28 mouse cellular contexts compared by ENCODE assay signal in genomic region chr1:19290098-19290497, GRCm38 (mm10).
DNase-seq lines count a peak whose midpoint lies in the region; ATAC-seq and TF ChIP-seq lines count a peak whose summit lies in the region.
"Had no signal": no experiment of that assay in that cellular context is flagged by ENCODE, and none has a peak within 500 bp of the region (broad histone marks: within the 10 kb centered on the region; RNA-seq: fewer than 3 reads in every experiment).

No protein-coding gene starts in this region.

- no peak for TF ChIP-seq POLR2A in MEL (IDR thresholded peaks at IDR 0.05; ENCODE audit: control insufficient read depth in 1 of 2, insufficient read depth in 1 of 2, low read depth in 1 of 2, low read length in 2 of 2, poor library complexity in 1 of 2)
- TF ChIP-seq POLR2A in brain, embryonic 14.5 days (IDR thresholded peaks at IDR 0.05; ENCODE audit: borderline replicate concordance, extremely low read depth, insufficient read depth, insufficient read length, poor library complexity, severe bottlenecking), result no peak

- no peak for TF ChIP-seq EP300 in MEL (IDR thresholded peaks at IDR 0.05; ENCODE audit: low read depth in 1 of 2, low read length in 2 of 2)

- H3K79me2 ChIP-seq in MEL (ENCODE audit: control insufficient read depth, insufficient read depth, low read length, poor library complexity), result no peaks in the 10 kb centered on the region

- no peak for ATAC-seq in forebrain, postnatal 0 days
- ATAC-seq in forebrain, embryonic 12.5 days (ENCODE audit: low FRiP score), result no peak
- ATAC-seq: forebrain, embryonic 13.5 days; hindbrain, embryonic 16.5 days had no signal

- no peak overlapping the region for H3K9ac ChIP-seq in forebrain, postnatal 0 days
- H3K9ac ChIP-seq in forebrain, embryonic 12.5 days, result no peak overlapping the region
- no peak overlapping the region for H3K9ac ChIP-seq in MEL (ENCODE audit: control insufficient read depth, low read depth, low read length, poor library complexity, severe bottlenecking)
- H3K9ac ChIP-seq: embryonic facial prominence, embryonic 15.5 days; forebrain, embryonic 13.5 days; heart, embryonic 15.5 days; limb, embryonic 12.5 days; liver, embryonic 15.5 days; lung, embryonic 15.5 days; midbrain, embryonic 12.5 days; neural tube, embryonic 13.5 days had no signal

- H3K27ac ChIP-seq in forebrain, postnatal 0 days (ENCODE audit: low read depth, low read length), result no peak overlapping the region
- no peak overlapping the region for H3K27ac ChIP-seq in forebrain, embryonic 12.5 days
- no peak overlapping the region for H3K27ac ChIP-seq in left cerebral cortex, adult 2 months
- H3K27ac ChIP-seq in MEL (ENCODE audit: control insufficient read depth, low read depth, low read length), result no peak overlapping the region
- H3K27ac ChIP-seq: embryonic facial prominence, embryonic 10.5 days; embryonic facial prominence, embryonic 15.5 days; forebrain, embryonic 13.5 days; heart, embryonic 10.5 days; heart, embryonic 15.5 days; limb, embryonic 12.5 days; liver, embryonic 15.5 days; lung, embryonic 15.5 days; midbrain, embryonic 12.5 days; neural tube, embryonic 13.5 days had no signal

- H3K4me2 ChIP-seq in forebrain, postnatal 0 days (ENCODE audit: low read depth), result no peak overlapping the region
- H3K4me2 ChIP-seq in forebrain, embryonic 12.5 days, result no peak overlapping the region
- H3K4me2 ChIP-seq: embryonic facial prominence, embryonic 15.5 days; forebrain, embryonic 13.5 days; heart, embryonic 15.5 days; limb, embryonic 12.5 days; liver, embryonic 15.5 days; lung, embryonic 15.5 days; midbrain, embryonic 12.5 days; neural tube, embryonic 13.5 days had no signal

- intact Hi-C loops in left cerebral cortex, adult 2 months (cut with DNase I), result no loop called here
- intact Hi-C loops in left cerebral cortex, postnatal 36 days (cut with DNase I), result no loop called here

- 92% methylated on average over 4 of the region's 4 CpGs for WGBS in forebrain, postnatal 0 days
- 86% methylated on average over 4 of the region's 4 CpGs for WGBS in forebrain, embryonic 12.5 days

- TF ChIP-seq CTCF in forebrain, postnatal 0 days (IDR thresholded peaks at IDR 0.05; ENCODE audit: low read depth), result 0 out of 2 replicates have a peak, but pooled peaks have one; percentile 2
- TF ChIP-seq CTCF in left cerebral cortex, adult 2 months (IDR thresholded peaks at IDR 0.05), result peak; percentile 5; the same call in 1 of the 2 replicates
- TF ChIP-seq CTCF in MEL (IDR thresholded peaks at IDR 0.05 in 2 of 3, conservative IDR thresholded peaks at IDR 0.05 in 1 of 3; ENCODE audit: control insufficient read depth in 1 of 3, insufficient read depth in 1 of 3, low read depth in 2 of 3, low read length in 3 of 3, poor library complexity in 1 of 3, severe bottlenecking in 1 of 3), result no peak
- peak; percentile 18; the same call in 1 of the 2 replicates for TF ChIP-seq CTCF in brain, embryonic 14.5 days (IDR thresholded peaks at IDR 0.05; ENCODE audit: borderline replicate concordance, extremely low read depth, insufficient read depth, insufficient read length)

- DNase-seq in forebrain, postnatal 0 days, result no peak
- DNase-seq in left cerebral cortex, adult 2 months (ENCODE audit: extremely low spot score in 1 of 2, low spot score in 2 of 2), result no peak
- no peak for DNase-seq in left cerebral cortex, postnatal 36 days (ENCODE audit: low spot score in 2 of 2)
- DNase-seq in MEL (ENCODE audit: low read depth, low spot score), result peak; percentile 1
- no peak for DNase-seq in brain, embryonic 14.5 days (ENCODE audit: low read depth)
- DNase-seq in thymus, postnatal 10 days (ENCODE audit: low spot score in 2 of 2), result no peak
- DNase-seq in adrenal gland, adult 18-20 months (ENCODE audit: low spot score in 2 of 2), result no peak
- DNase-seq: adrenal gland, adult 2 months; adrenal gland, postnatal 36 days; cerebellum, adult 8-10 months; cerebellum, postnatal 25 days; gastrocnemius, postnatal 25 days; heart, adult 11 months; lung, postnatal 36 days; right cerebral cortex, postnatal 4 days; thymus, adult 2 months had no signal

- no peaks in the 10 kb centered on the region for H3K36me3 ChIP-seq in forebrain, postnatal 0 days (ENCODE audit: insufficient read depth)
- no peaks in the 10 kb centered on the region for H3K36me3 ChIP-seq in forebrain, embryonic 12.5 days (replicated peaks)
- no peaks in the 10 kb centered on the region for H3K36me3 ChIP-seq in MEL (ENCODE audit: control insufficient read depth in 1 of 2, insufficient read depth in 2 of 2, low read length in 2 of 2)
- H3K36me3 ChIP-seq: embryonic facial prominence, embryonic 10.5 days; embryonic facial prominence, embryonic 15.5 days; heart, embryonic 10.5 days; heart, embryonic 15.5 days; limb, embryonic 12.5 days; liver, embryonic 15.5 days; lung, embryonic 15.5 days; midbrain, embryonic 12.5 days; neural tube, embryonic 13.5 days had no signal

- H3K9me3 ChIP-seq in forebrain, postnatal 0 days (ENCODE audit: low read length), result no peaks in the 10 kb centered on the region
- no peaks in the 10 kb centered on the region for H3K9me3 ChIP-seq in forebrain, embryonic 12.5 days
- H3K9me3 ChIP-seq in MEL (replicated peaks; ENCODE audit: insufficient read depth, low read length), result no peaks in the 10 kb centered on the region
- H3K9me3 ChIP-seq: embryonic facial prominence, embryonic 10.5 days; embryonic facial prominence, embryonic 15.5 days; forebrain, embryonic 13.5 days; heart, embryonic 10.5 days; heart, embryonic 15.5 days; limb, embryonic 12.5 days; liver, embryonic 15.5 days; lung, embryonic 15.5 days; midbrain, embryonic 12.5 days; neural tube, embryonic 13.5 days had no signal

- H3K4me3 ChIP-seq in forebrain, postnatal 0 days (ENCODE audit: low read depth, low read length), result no peak overlapping the region
- no peak overlapping the region for H3K4me3 ChIP-seq in forebrain, embryonic 12.5 days (replicated peaks)
- no peak overlapping the region for H3K4me3 ChIP-seq in left cerebral cortex, adult 2 months
- H3K4me3 ChIP-seq in MEL (ENCODE audit: control insufficient read depth in 1 of 2, insufficient read depth in 1 of 2, low read depth in 2 of 2, low read length in 2 of 2), result no peak overlapping the region
- H3K4me3 ChIP-seq: embryonic facial prominence, embryonic 10.5 days; embryonic facial prominence, embryonic 15.5 days; forebrain, embryonic 13.5 days; heart, embryonic 10.5 days; heart, embryonic 15.5 days; limb, embryonic 12.5 days; liver, embryonic 15.5 days; lung, embryonic 15.5 days; midbrain, embryonic 12.5 days; neural tube, embryonic 13.5 days had no signal

- TF ChIP-seq RAD21 in MEL (IDR thresholded peaks at IDR 0.05; ENCODE audit: low read depth, low read length), result no peak

- H3K27me3 ChIP-seq in forebrain, postnatal 0 days (ENCODE audit: insufficient read depth, low read length), result no peaks in the 10 kb centered on the region
- H3K27me3 ChIP-seq in forebrain, embryonic 12.5 days, result no peaks in the 10 kb centered on the region
- H3K27me3 ChIP-seq in MEL (ENCODE audit: control insufficient read depth in 1 of 2, insufficient read depth in 2 of 2, low read length in 2 of 2), result no peaks in the 10 kb centered on the region
- H3K27me3 ChIP-seq: embryonic facial prominence, embryonic 15.5 days; forebrain, embryonic 13.5 days; heart, embryonic 15.5 days; limb, embryonic 12.5 days; liver, embryonic 15.5 days; lung, embryonic 15.5 days; midbrain, embryonic 12.5 days; neural tube, embryonic 13.5 days had no signal

- H3K4me1 ChIP-seq in forebrain, postnatal 0 days (ENCODE audit: insufficient read depth), result no peaks in the 10 kb centered on the region
- no peaks in the 10 kb centered on the region for H3K4me1 ChIP-seq in forebrain, embryonic 12.5 days
- H3K4me1 ChIP-seq in MEL (ENCODE audit: control insufficient read depth in 1 of 2, insufficient read depth in 2 of 2, low read length in 2 of 2), result no peaks in the 10 kb centered on the region
- H3K4me1 ChIP-seq: embryonic facial prominence, embryonic 10.5 days; embryonic facial prominence, embryonic 15.5 days; forebrain, embryonic 13.5 days; heart, embryonic 10.5 days; heart, embryonic 15.5 days; limb, embryonic 12.5 days; liver, embryonic 15.5 days; lung, embryonic 15.5 days; midbrain, embryonic 12.5 days had no signal

TF ChIP-seq in MEL, 35 proteins besides CTCF, POLR2A, EP300 and RAD21:
- TF ChIP-seq BHLHE40 (IDR thresholded peaks at IDR 0.05; ENCODE audit: borderline replicate concordance, low read depth, low read length) (no peak), CHD1 (IDR thresholded peaks at IDR 0.05; ENCODE audit: low read depth, low read length) (no peak), ZMIZ1 (IDR thresholded peaks at IDR 0.05; ENCODE audit: low read depth, low read length) (no peak), CHD2 (IDR thresholded peaks at IDR 0.05; ENCODE audit: low read length) (no peak), ZKSCAN1 (IDR thresholded peaks at IDR 0.05; ENCODE audit: low read depth, low read length) (no peak), GABPA (IDR thresholded peaks at IDR 0.05; ENCODE audit: low read depth, low read length) (no peak), TCF12 (IDR thresholded peaks at IDR 0.05; ENCODE audit: low read depth, low read length) (no peak), ZNF384 (IDR thresholded peaks at IDR 0.05; ENCODE audit: low read depth, low read length) (no peak), NRF1 (IDR thresholded peaks at IDR 0.05; ENCODE audit: insufficient read depth, low read depth, low read length, poor library complexity, severe bottlenecking) (no peak), RCOR1 (IDR thresholded peaks at IDR 0.05; ENCODE audit: low read depth, low read length) (no peak), KAT2A (conservative IDR thresholded peaks at IDR 0.05; ENCODE audit: low read depth, low read length) (no peak), SIN3A (IDR thresholded peaks at IDR 0.05; ENCODE audit: low read length) (no peak), USF2 (IDR thresholded peaks at IDR 0.05; ENCODE audit: borderline replicate concordance in 1 of 2, insufficient read depth in 1 of 2, low read depth in 1 of 2, low read length in 2 of 2) (no peak), MYC (IDR thresholded peaks at IDR 0.05; ENCODE audit: low read depth, low read length) (no peak), ETS1 (IDR thresholded peaks at IDR 0.05; ENCODE audit: low read depth, low read length) (no peak), USF1 (IDR thresholded peaks at IDR 0.05; ENCODE audit: low read depth, low read length) (no peak), POLR2AphosphoS5 (IDR thresholded peaks at IDR 0.05; ENCODE audit: borderline replicate concordance, low read depth, low read length) (no peak), ZC3H11A (IDR thresholded peaks at IDR 0.05; ENCODE audit: low read depth, low read length) (no peak), NELFE (IDR thresholded peaks at IDR 0.05; ENCODE audit: low read depth, low read length) (no peak)

Comparison
In these comparisons a context has a peak if more than half of its experiments do, and no peak if none do; other contexts are left out.
1. CTCF ChIP-seq: peak in forebrain, postnatal 0 days (single experiment), left cerebral cortex, adult 2 months (single experiment) and brain, embryonic 14.5 days (single experiment); none in MEL (0 of 3).